Mouse (Mus musculus): ENCODE results near the gene Abca6. TPM values are rescaled to one million over a fixed set of nuclear protein-coding genes. Genes with fewer than 3 reads are reported as not detected.

The Abca6 gene
- polyA plus RNA-seq (2015; fragmentation: Nextera tagmentation; extraction: Ambion mirVana): 1.3 and 1.4 TPM in 2 replicates

- WGBS: 12% methylated on average over 8 of the region's 8 CpGs
- peak within 1 kb of the TSS; percentile 32 for H3K4me3 ChIP-seq
- peak within 1 kb of the TSS; percentile 52 for H3K4me2 ChIP-seq
- no peak within 1 kb of the TSS for H3K9ac ChIP-seq
- no peaks in the 10 kb centered on the region for H3K27me3 ChIP-seq
- ATAC-seq (replicated peaks; ENCODE audit: insufficient number of reproducible peaks, insufficient read depth, low FRiP score, low read depth): no peak
- H3K4me1 ChIP-seq (replicated peaks): no peaks in the 10 kb centered on the region
- no peaks in the 10 kb centered on the region for H3K36me3 ChIP-seq
- no peaks in the 10 kb centered on the region for H3K9me3 ChIP-seq (replicated peaks)
- peak within 1 kb of the TSS; percentile 33 for H3K27ac ChIP-seq
Observed at GRCm38 (mm10) chr11:110251534-110251933, at the start of gene Abca6. Gene Abca6, minus strand, starts transcription at chr11:110251776.

- WGBS: 80% methylated on average over 13 of the region's 13 CpGs
- Histone ChIP-seq H3K9me3 (replicated peaks) (no peaks in the 10 kb centered on the region), H3K27ac (no peak overlapping the region), H3K9ac (no peak overlapping the region), H3K27me3 (no peaks in the 10 kb centered on the region), H3K4me2 (no peak overlapping the region), H3K4me1 (replicated peaks) (no peaks in the 10 kb centered on the region), H3K36me3 (no peaks in the 10 kb centered on the region), H3K4me3 (no peak overlapping the region)
- no peak for ATAC-seq (replicated peaks; ENCODE audit: insufficient number of reproducible peaks, insufficient read depth, low FRiP score, low read depth)
Observed at GRCm38 (mm10) chr11:110297917-110298533, 46.4 kb upstream of the Abca6 start.

- Histone ChIP-seq H3K4me1 (replicated peaks) (peaks cover 8% of the 10 kb centered on the region), H3K27ac (no peak overlapping the region), H3K9ac (no peak overlapping the region), H3K9me3 (replicated peaks) (no peaks in the 10 kb centered on the region), H3K36me3 (no peaks in the 10 kb centered on the region), H3K4me2 (no peak overlapping the region), H3K27me3 (no peaks in the 10 kb centered on the region), H3K4me3 (no peak overlapping the region)
- WGBS: 76% methylated on average over 2 of the region's 2 CpGs
- no peak for ATAC-seq (replicated peaks; ENCODE audit: insufficient number of reproducible peaks, insufficient read depth, low FRiP score, low read depth)
Observed at GRCm38 (mm10) chr11:110290586-110290985, 39.0 kb upstream of the Abca6 start.

- Histone ChIP-seq H3K36me3 (no peaks in the 10 kb centered on the region), H3K4me1 (replicated peaks) (peaks cover 11% of the 10 kb centered on the region), H3K9ac (no peak overlapping the region), H3K9me3 (replicated peaks) (no peaks in the 10 kb centered on the region), H3K4me3 (no peak overlapping the region), H3K27ac (no peak overlapping the region), H3K4me2 (no peak overlapping the region), H3K27me3 (no peaks in the 10 kb centered on the region)
- WGBS: 80% methylated on average over 3 of the region's 3 CpGs
- no peak for ATAC-seq (replicated peaks; ENCODE audit: insufficient number of reproducible peaks, insufficient read depth, low FRiP score, low read depth)
Observed at GRCm38 (mm10) chr11:110288423-110288822, 36.8 kb upstream of the Abca6 start.

GRCm38 (mm10) chr11:110287694-110288093, 36.1 kb upstream of the Abca6 start:
- Histone ChIP-seq H3K4me3 (no peak overlapping the region), H3K4me2 (no peak overlapping the region), H3K36me3 (no peaks in the 10 kb centered on the region), H3K27ac (no peak overlapping the region), H3K9ac (no peak overlapping the region), H3K4me1 (replicated peaks) (peaks cover 11% of the 10 kb centered on the region), H3K9me3 (replicated peaks) (no peaks in the 10 kb centered on the region), H3K27me3 (no peaks in the 10 kb centered on the region)
- WGBS: 38% methylated on average over 9 of the region's 9 CpGs
- ATAC-seq (replicated peaks; ENCODE audit: insufficient number of reproducible peaks, insufficient read depth, low FRiP score, low read depth): no peak

GRCm38 (mm10) chr11:110286331-110286730, 34.8 kb upstream of the Abca6 start:
- ATAC-seq (replicated peaks; ENCODE audit: insufficient number of reproducible peaks, insufficient read depth, low FRiP score, low read depth): no peak
- 84% methylated on average over 3 of the region's 3 CpGs for WGBS
- H3K4me1 ChIP-seq (replicated peaks): peaks cover 11% of the 10 kb centered on the region
- no peak overlapping the region for H3K9ac ChIP-seq
- H3K27ac ChIP-seq: no peak overlapping the region
- H3K9me3 ChIP-seq (replicated peaks): no peaks in the 10 kb centered on the region
- H3K36me3 ChIP-seq: no peaks in the 10 kb centered on the region
- no peak overlapping the region for H3K4me3 ChIP-seq
- no peak overlapping the region for H3K4me2 ChIP-seq
- H3K27me3 ChIP-seq: no peaks in the 10 kb centered on the region

- no peaks in the 10 kb centered on the region for H3K9me3 ChIP-seq (replicated peaks)
- ATAC-seq (replicated peaks; ENCODE audit: insufficient number of reproducible peaks, insufficient read depth, low FRiP score, low read depth): no peak
- H3K27ac ChIP-seq: no peak overlapping the region
- WGBS: 66% methylated on average over 10 of the region's 10 CpGs
- H3K4me2 ChIP-seq: no peak overlapping the region
- H3K4me1 ChIP-seq (replicated peaks): peaks cover 11% of the 10 kb centered on the region
- H3K4me3 ChIP-seq: no peak overlapping the region
- no peaks in the 10 kb centered on the region for H3K36me3 ChIP-seq
- no peak overlapping the region for H3K9ac ChIP-seq
- no peaks in the 10 kb centered on the region for H3K27me3 ChIP-seq
Observed at GRCm38 (mm10) chr11:110284849-110285248, 33.3 kb upstream of the Abca6 start.

GRCm38 (mm10) chr11:110284185-110284787, 32.7 kb upstream of the Abca6 start:
- Histone ChIP-seq H3K27ac (no peak overlapping the region), H3K4me1 (replicated peaks) (peaks cover 11% of the 10 kb centered on the region), H3K9me3 (replicated peaks) (no peaks in the 10 kb centered on the region), H3K4me2 (no peak overlapping the region), H3K36me3 (no peaks in the 10 kb centered on the region), H3K27me3 (no peaks in the 10 kb centered on the region), H3K9ac (no peak overlapping the region), H3K4me3 (no peak overlapping the region)
- WGBS: 65% methylated on average over 9 of the region's 9 CpGs
- ATAC-seq (replicated peaks; ENCODE audit: insufficient number of reproducible peaks, insufficient read depth, low FRiP score, low read depth): no peak

GRCm38 (mm10) chr11:110274794-110275193, 23.2 kb upstream of the Abca6 start:
- H3K4me2 ChIP-seq: no peak overlapping the region
- no peak for ATAC-seq (replicated peaks; ENCODE audit: insufficient number of reproducible peaks, insufficient read depth, low FRiP score, low read depth)
- no peaks in the 10 kb centered on the region for H3K9me3 ChIP-seq (replicated peaks)
- 70% methylated on average over 3 of the region's 3 CpGs for WGBS
- H3K27me3 ChIP-seq: no peaks in the 10 kb centered on the region
- H3K36me3 ChIP-seq: no peaks in the 10 kb centered on the region
- H3K27ac ChIP-seq: no peak overlapping the region
- H3K4me3 ChIP-seq: no peak overlapping the region
- no peaks in the 10 kb centered on the region for H3K4me1 ChIP-seq (replicated peaks)
- no peak overlapping the region for H3K9ac ChIP-seq

- 3% methylated on average over 5 of the region's 5 CpGs for WGBS
- Histone ChIP-seq H3K36me3 (no peaks in the 10 kb centered on the region), H3K4me1 (replicated peaks) (no peaks in the 10 kb centered on the region), H3K4me2 (no peak overlapping the region), H3K9ac (no peak overlapping the region), H3K27me3 (no peaks in the 10 kb centered on the region), H3K9me3 (replicated peaks) (no peaks in the 10 kb centered on the region), H3K27ac (no peak overlapping the region), H3K4me3 (no peak overlapping the region)
- no peak for ATAC-seq (replicated peaks; ENCODE audit: insufficient number of reproducible peaks, insufficient read depth, low FRiP score, low read depth)
Observed at GRCm38 (mm10) chr11:110271745-110272144, 20.2 kb upstream of the Abca6 start.

GRCm38 (mm10) chr11:110268244-110268844, 16.8 kb upstream of the Abca6 start:
- no peak for ATAC-seq (replicated peaks; ENCODE audit: insufficient number of reproducible peaks, insufficient read depth, low FRiP score, low read depth)

GRCm38 (mm10) chr11:110267232-110267631, 15.7 kb upstream of the Abca6 start:
- Histone ChIP-seq H3K9ac (no peak overlapping the region), H3K9me3 (replicated peaks) (no peaks in the 10 kb centered on the region), H3K36me3 (no peaks in the 10 kb centered on the region), H3K27ac (no peak overlapping the region), H3K4me2 (no peak overlapping the region), H3K4me1 (replicated peaks) (no peaks in the 10 kb centered on the region), H3K4me3 (no peak overlapping the region), H3K27me3 (no peaks in the 10 kb centered on the region)
- no peak for ATAC-seq (replicated peaks; ENCODE audit: insufficient number of reproducible peaks, insufficient read depth, low FRiP score, low read depth)
- 73% methylated on average over 6 of the region's 6 CpGs for WGBS

More at GRCm38 (mm10) chr11:110268244-110268844, 16.8 kb upstream of the Abca6 start:
- H3K36me3 ChIP-seq: no peaks in the 10 kb centered on the region
- H3K4me2 ChIP-seq: no peak overlapping the region
- no peak overlapping the region for H3K4me3 ChIP-seq
- no peaks in the 10 kb centered on the region for H3K27me3 ChIP-seq
- no peaks in the 10 kb centered on the region for H3K9me3 ChIP-seq (replicated peaks)
- H3K4me1 ChIP-seq (replicated peaks): no peaks in the 10 kb centered on the region
- 42% methylated on average over 8 of the region's 8 CpGs for WGBS
- no peak overlapping the region; the same call in 1 of the 2 replicates for H3K27ac ChIP-seq
- no peak overlapping the region for H3K9ac ChIP-seq
